Mouse (Mus musculus) adrenal gland, postnatal 10 days (tissue): Measurements from ENCODE around the gene Vsnl1. TPM values are rescaled to one million over a fixed set of nuclear protein-coding genes. Genes with fewer than 3 reads are reported as not detected.

Experiments used
- DNase-seq: peaks from one replicate; pipeline ENCODE4 v3.0.0; 2021; ENCODE audit warnings: mixed read lengths
- total RNA-seq, 2 experiments: library from RNA; stranded (reverse); gene quantifications; 2 replicates each; pipeline ENCODE4 v1.2.3; 2021

The Vsnl1 gene
- total RNA-seq, 2 experiments from 2014 or later, result 18.2 to 26.9 TPM

GRCm38 (mm10) chr12:11384754-11385153 lies 51.7 kb downstream of the Vsnl1 start:
- no peak for DNase-seq

DNA sequence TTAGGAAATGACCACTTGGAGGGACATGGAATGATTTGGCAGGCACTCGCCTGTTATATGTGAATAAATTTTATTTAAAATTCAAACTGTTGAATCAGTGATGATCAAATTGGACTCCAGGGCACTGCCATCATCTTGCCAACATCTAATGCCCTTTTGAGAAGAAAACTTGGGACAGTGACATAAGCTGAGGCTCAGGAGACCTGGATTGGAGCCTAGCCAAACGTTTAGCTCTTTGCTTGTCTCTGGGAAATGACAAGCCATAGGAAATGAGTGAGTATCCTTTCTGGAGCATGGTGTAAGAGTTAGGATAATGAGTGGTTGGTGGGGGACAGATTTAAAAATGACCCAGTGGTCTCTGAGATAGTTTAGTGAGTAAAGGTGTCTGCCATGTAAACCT lies 57.0 kb downstream of the Vsnl1 start:
- no peak for DNase-seq

- DNase-seq, result peak; percentile 22
These were observed 66.4 kb downstream of the Vsnl1 start for GRCm38 (mm10) chr12:11370056-11370455.

DNA sequence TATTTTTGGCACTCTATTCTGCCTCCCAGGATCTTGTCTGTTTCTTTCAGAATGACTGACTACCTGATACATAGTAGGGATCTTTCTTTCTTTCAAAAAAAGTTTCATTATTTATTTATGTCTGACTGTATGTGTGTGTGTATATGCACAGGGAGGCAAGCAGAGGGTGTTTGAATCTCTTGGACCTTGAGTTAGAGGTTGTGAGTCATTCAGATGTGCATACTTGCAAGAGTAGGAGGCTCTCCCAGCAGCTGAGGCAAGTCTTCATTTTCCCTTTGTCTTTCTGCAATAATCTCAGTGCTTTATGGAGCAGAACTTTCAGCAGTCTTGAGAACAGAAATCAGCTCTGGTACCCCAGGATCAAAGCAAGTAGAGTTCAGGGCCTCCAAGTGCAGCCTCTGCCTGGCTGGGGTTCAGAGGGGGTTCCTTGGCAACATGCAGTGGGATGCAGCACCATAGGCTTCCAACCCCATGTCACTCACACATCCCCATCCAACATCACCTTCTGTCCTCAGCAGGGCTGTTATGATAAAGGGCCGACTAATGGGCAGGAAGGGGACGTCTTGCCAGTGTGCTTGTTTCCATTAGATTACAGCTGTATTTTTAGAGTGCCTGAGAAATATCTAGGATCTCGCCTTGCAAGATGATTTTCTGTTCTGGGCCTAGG lies 69.2 kb downstream of the Vsnl1 start:
- DNase-seq, result no peak

DNA sequence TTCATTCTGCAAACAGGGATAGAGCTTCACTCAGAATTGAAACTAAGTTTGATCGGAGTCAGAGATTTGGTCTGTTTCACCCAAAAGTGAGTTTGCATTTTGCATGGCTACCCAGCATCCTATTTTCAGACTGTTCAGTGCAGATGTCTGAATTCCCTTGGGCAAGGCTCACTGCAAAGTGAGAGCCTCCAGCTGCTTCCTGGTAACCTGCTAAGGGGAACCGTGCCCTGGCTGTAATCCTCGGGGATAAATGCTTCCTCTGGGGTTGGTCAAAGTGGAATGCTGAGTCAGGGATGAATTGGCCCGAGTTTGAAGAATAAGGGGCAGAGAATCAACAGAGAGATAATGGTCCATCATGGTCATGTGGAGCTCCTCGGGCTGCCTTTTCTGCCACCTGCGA lies 71.5 kb downstream of the Vsnl1 start:
- DNase-seq, result no peak

GRCm38 (mm10) chr12:11362435-11362834 lies 74.0 kb downstream of the Vsnl1 start:
- DNase-seq, result no peak

- DNase-seq, result peak; percentile 89
These were observed 85.5 kb downstream of the Vsnl1 start for GRCm38 (mm10) chr12:11350895-11351294.

DNA sequence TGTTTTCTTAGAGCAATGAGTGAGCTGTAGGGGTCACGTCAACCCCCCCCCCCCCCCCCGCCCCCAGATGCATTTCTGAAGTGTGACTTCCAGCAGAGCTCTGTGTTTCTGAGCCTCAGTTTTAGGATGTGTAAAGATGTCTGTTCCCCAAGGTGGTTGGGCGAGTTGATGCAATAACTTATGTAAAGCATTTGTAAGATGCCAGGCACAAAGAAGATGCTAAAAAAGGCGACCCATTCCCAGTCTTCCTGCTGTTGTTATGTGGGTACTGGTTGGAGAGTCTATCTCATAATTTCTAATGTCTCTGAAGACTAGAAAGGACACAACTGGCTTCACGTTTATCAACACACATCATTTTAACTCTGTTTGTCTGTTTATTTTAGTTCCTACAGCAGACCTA lies 86.5 kb downstream of the Vsnl1 start:
- DNase-seq, result no peak

- DNase-seq, result no peak
These were observed 88.0 kb downstream of the Vsnl1 start for GRCm38 (mm10) chr12:11348423-11348822.

DNA sequence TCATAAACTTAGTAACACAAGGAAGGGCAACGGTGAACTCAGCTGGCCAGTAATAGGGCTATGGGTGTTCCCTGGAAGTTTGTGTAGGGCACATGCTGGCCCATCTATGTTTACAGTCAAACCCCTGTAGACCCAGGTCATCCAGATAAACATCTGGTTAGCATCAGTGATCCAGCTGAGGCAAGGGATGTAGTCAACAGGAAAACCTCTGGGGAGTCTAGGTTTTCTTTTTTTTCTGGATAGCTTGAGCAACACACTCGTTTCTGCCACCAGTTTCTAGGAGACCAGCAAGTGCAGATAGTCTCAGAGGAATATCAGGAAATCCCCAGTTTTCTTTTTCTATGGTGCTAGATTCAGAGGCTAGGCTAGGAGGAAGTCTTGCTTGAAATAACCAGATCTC lies 90.5 kb downstream of the Vsnl1 start:
- DNase-seq, result no peak

DNA sequence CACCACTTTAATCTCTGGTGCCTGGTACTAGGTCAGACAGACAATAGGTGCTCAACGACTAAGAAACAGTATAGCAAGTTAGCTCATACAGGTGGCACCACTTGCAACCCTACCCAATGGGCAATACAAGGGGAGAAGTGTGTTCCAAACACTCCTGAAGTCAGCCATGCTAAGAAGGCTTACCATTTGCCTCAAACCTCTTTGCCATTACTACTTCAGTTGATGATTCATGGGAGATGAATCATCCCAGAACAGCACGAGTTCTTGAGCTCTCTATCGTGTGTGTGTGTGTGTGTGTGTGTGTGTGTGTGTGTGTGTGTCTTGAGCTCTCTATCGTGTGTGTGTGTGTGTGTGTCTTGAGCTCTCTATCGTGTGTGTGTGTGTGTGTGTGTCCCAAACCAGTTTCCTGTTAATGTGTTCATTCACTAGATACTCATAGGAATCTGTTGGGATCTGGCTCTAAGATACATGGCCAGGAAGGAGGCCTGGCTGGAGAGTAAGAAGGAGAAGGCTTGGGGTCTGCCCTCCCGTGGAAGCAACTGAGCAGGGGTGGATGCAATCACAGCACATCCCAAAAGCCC lies 94.3 kb downstream of the Vsnl1 start:
- no peak for DNase-seq

- DNase-seq, result no peak
These were observed 98.2 kb downstream of the Vsnl1 start for GRCm38 (mm10) chr12:11338251-11338650.

DNA sequence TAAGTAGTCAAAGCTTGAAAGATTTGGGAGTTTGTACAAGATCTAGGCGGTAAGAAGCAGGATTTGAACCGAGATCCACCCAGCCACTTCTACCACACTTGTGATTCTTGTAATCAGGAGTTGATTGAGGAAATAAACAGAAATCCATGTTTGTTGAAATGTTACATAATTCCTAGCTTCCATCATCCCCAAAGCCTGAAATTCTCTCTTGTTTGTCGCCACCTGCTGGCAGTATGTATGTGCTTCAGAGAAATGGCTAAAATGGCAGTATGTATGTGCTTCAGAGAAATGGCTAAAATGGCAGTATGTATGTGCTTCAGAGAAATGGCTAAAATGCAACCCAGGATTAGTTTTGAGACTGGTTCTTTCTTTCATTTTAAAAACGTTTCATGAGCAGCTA lies 99.6 kb downstream of the Vsnl1 start:
- DNase-seq, result peak; percentile 74

GRCm38 (mm10) chr12:11326483-11326882 lies 109.9 kb downstream of the Vsnl1 start:
- DNase-seq, result no peak

DNA sequence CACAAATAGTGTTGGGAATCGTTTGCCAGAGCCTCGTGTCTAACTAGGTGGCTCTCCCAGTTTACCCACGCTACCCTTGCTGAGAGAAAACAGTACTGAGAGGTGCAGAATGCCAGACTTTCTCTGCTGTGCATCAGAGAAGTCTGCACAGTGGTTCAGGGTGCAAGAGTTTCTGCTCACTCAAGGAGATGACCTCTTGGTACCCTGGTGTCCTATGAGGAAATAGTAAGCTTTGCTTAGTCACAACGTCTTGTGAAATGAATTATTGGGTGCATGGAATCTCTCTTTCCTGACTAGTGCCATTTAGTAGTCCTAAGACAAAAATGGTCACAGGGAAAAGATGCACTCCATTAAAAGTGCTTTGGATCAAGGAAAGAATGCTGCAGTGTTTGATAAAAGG lies 111.9 kb downstream of the Vsnl1 start:
- no peak for DNase-seq

DNA sequence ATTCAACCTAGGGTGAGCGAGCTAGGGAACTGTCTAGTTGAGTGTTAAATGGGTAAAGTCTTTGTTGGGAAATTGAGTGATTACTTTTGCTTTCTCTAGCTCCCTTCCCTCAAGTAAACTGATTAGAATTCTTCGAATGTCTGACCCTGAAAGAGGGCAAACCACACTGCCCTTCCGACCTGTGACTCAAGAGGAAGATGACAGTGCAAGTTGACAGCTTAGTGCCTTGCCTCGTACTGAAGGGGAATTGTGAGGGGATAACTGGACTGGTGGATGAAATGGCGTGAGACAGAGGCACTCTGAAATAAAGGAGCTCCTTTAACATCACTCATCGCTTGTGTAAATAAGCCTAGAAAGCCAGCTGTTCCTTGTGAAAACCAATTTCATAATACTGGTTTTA lies 118.7 kb downstream of the Vsnl1 start:
- no peak for DNase-seq

- no peak for DNase-seq
These were observed 122.6 kb downstream of the Vsnl1 start for GRCm38 (mm10) chr12:11313840-11314239.

DNA sequence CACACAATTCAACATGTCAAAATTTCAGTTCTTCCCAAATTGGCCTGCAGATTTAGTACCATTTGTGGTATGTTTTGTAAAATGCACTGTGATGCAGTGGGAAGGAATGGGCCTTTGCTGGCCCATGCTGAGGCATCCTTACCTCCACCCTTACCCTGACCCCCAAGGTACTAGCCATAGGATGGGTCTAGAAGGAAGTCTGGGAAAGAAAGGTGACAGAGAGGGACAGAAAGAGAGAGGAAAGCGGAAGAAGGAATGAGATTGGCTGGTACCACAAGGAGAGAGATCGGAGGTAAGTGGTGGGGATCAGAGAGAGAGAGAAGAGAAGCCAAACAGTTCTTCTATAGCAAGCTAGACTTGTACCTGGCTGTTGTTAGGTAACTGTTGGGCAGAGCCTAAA lies 125.3 kb downstream of the Vsnl1 start:
- no peak for DNase-seq

DNA sequence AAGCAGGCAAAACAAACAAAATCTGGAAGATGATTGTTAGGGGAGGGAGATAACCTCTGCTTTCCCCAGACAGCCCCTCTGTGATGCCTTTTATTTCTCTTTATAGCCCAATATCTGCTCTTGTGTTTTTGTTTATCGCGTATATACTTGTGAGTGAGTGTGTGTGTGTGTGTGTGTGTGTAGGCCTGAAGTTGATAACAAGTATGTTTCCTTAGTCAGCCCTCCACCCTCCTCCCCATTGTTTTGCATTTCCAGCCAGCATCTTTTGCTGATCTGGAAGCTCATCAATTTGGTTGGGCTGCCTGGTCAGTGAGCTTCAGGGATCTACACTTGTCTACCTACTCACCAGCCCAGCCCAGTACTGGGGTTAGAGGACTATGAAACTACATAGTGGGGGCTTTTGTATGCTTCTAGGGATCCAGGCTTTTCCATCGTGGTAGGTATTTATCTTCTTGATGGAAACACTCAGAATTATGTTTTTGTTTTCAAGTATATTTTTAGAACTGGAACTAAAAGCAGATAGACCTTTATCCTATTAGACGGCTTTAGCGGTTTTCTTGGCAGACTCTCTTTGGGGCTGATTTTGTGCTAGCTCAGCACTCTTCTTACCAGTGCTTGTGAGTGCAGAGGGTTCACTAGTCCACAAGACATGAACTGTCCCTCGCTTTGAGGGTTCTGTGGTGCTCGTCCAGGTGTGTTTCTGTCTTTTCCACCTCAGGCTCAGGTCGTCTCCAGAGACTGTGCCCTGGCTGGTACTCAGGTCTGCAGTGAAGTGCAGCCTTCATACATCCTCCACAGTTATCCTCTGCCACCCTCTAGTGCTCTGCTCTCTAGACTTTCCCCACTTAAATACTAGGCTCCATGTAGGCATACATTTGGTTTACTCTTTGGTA lies 129.4 kb downstream of the Vsnl1 start:
- DNase-seq, result no peak

DNA sequence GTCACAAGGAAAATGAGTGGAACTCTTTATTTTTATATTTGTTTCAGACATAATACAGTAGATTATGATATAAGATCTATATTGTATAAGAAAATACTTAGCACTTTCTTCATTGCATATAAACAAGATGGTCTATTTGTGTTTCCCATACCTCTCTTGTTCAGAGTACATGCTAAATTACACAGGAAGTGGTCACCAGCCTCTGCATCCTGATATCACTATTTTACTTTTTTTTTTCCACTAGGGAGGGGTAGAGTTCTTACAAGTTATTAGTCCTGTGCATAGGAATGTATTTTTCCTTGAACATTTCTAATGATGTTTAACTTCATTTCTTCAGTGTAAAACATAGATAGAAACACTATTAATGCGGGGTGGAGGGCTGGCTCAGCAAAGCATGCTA lies 135.6 kb downstream of the Vsnl1 start:
- no peak for DNase-seq

- DNase-seq, result no peak
These were observed 150.0 kb downstream of the Vsnl1 start for GRCm38 (mm10) chr12:11286382-11286781.

DNA sequence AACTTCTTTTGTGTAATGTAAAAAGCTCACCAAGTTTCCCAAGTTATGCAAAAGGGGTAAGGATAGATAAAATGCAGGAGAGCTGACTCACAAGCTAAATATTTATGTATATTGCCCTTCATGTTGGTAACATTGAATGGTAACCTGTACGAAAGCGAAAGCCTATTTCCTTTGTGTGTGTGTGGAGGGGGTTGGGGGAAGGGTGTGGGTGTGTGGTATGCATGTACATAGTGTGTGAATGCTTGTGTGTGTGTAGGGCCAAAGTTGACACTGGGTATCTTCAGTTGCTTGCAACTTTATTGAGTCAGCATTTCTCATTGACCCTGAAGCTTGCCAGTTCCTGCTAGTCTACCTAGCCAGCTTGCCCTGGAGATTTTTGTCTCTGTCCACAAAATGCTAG lies 154.8 kb downstream of the Vsnl1 start:
- no peak for DNase-seq

- no peak for DNase-seq
These were observed 156.5 kb downstream of the Vsnl1 start for GRCm38 (mm10) chr12:11279886-11280285.
